Mouse (Mus musculus): ENCODE results near the gene Suv39h1. TPM values are rescaled to one million over a fixed set of nuclear protein-coding genes. Genes with fewer than 3 reads are reported as not detected.

Gene Suv39h1
- 42.8 and 47.7 TPM in 2 replicates for polyA plus RNA-seq (2014; fragmentation: Nextera tagmentation; extraction: Ambion mirVana)

GRCm38 (mm10) chrX:8074430-8075014, at the start of gene Suv39h1:
Gene Suv39h1 (minus strand): TSS chrX:8074760.
- Histone ChIP-seq H3K4me3 (ENCODE audit: low read depth, low read length) (peak within 1 kb of the TSS; percentile 51), H3K4me2 (ENCODE audit: low read length) (peak within 1 kb of the TSS; percentile 53), H3K9ac (ENCODE audit: low read length) (peak within 1 kb of the TSS; percentile 66), H3K36me3 (ENCODE audit: control insufficient read depth, insufficient read depth, low read length) (peaks cover 16% of the 10 kb centered on the region), H3K4me1 (ENCODE audit: control insufficient read depth, insufficient read depth, low read length) (no peaks in the 10 kb centered on the region), H3K9me3 (replicated peaks; ENCODE audit: control insufficient read depth, low read length) (no peaks in the 10 kb centered on the region), H3K27ac (ENCODE audit: low read depth, low read length) (peak within 1 kb of the TSS; percentile 82), H3K27me3 (replicated peaks; ENCODE audit: control insufficient read depth, insufficient read depth, low read length) (no peaks in the 10 kb centered on the region)
- peak; percentile 97 for ATAC-seq
- 30% methylated on average over 46 of the region's 46 CpGs for WGBS
- peak; percentile 98 for DNase-seq (ENCODE audit: low spot score)

DNA sequence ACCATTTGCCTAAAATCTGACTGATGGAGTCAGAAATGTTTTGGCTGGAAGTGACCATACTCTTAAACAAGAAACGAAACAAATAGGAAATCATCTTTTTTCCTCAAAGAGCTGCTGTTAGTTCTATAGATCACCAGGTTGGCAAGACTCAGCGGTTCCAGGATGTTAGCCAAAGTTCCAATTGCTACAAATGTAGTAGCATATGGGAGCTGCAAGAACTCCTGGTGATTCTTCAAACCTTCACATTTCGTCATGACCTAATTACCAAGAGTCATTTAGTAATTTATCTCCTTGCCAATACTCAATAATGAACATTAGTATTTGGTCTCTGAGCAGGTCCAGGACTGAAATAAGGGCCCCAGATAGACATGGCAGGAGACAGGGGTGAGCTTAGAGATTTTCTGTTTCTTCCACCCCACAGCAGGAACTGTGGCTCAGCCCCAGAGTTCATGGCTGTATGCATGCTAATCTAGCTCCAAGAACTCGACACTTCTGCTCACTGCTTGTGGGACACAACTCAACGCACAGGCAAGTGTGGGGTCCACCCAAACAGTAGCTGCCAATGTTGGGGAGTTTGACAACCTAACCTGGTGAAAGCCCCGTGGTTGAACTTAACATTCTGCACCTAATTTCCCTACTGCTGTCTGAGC, 49.4 kb upstream of the Suv39h1 start:
- Histone ChIP-seq H3K4me2 (ENCODE audit: low read length) (no peak overlapping the region), H3K36me3 (ENCODE audit: control insufficient read depth, insufficient read depth, low read length) (peaks cover 15% of the 10 kb centered on the region), H3K9ac (ENCODE audit: low read length) (no peak overlapping the region), H3K27ac (ENCODE audit: low read depth, low read length) (no peak overlapping the region), H3K9me3 (replicated peaks; ENCODE audit: control insufficient read depth, low read length) (no peaks in the 10 kb centered on the region), H3K4me3 (ENCODE audit: low read depth, low read length) (no peak overlapping the region), H3K27me3 (replicated peaks; ENCODE audit: control insufficient read depth, insufficient read depth, low read length) (no peaks in the 10 kb centered on the region), H3K4me1 (ENCODE audit: control insufficient read depth, insufficient read depth, low read length) (no peaks in the 10 kb centered on the region)
- DNase-seq (ENCODE audit: low spot score): no peak
- 78% methylated on average over 6 of the region's 6 CpGs for WGBS
- no peak for ATAC-seq

- no peak overlapping the region for H3K27ac ChIP-seq (ENCODE audit: low read depth, low read length)
- no peak for ATAC-seq
- no peak for DNase-seq (ENCODE audit: low spot score)
- no peak overlapping the region for H3K9ac ChIP-seq (ENCODE audit: low read length)
- H3K9me3 ChIP-seq (replicated peaks; ENCODE audit: control insufficient read depth, low read length): no peaks in the 10 kb centered on the region
- H3K4me2 ChIP-seq (ENCODE audit: low read length): no peak overlapping the region
- no peaks in the 10 kb centered on the region for H3K36me3 ChIP-seq (ENCODE audit: control insufficient read depth, insufficient read depth, low read length)
- H3K27me3 ChIP-seq (replicated peaks; ENCODE audit: control insufficient read depth, insufficient read depth, low read length): no peaks in the 10 kb centered on the region
- H3K4me1 ChIP-seq (ENCODE audit: control insufficient read depth, insufficient read depth, low read length): no peaks in the 10 kb centered on the region
- no peak overlapping the region for H3K4me3 ChIP-seq (ENCODE audit: low read depth, low read length)
These were observed 42.7 kb upstream of the Suv39h1 start for GRCm38 (mm10) chrX:8117264-8117663.

- Histone ChIP-seq H3K27ac (ENCODE audit: low read depth, low read length) (no peak overlapping the region), H3K36me3 (ENCODE audit: control insufficient read depth, insufficient read depth, low read length) (no peaks in the 10 kb centered on the region), H3K4me3 (ENCODE audit: low read depth, low read length) (no peak overlapping the region), H3K4me1 (ENCODE audit: control insufficient read depth, insufficient read depth, low read length) (no peaks in the 10 kb centered on the region), H3K4me2 (ENCODE audit: low read length) (no peak overlapping the region), H3K27me3 (replicated peaks; ENCODE audit: control insufficient read depth, insufficient read depth, low read length) (no peaks in the 10 kb centered on the region), H3K9ac (ENCODE audit: low read length) (no peak overlapping the region), H3K9me3 (replicated peaks; ENCODE audit: control insufficient read depth, low read length) (no peaks in the 10 kb centered on the region)
- DNase-seq (ENCODE audit: low spot score): no peak
- WGBS: 80% methylated on average over 4 of the region's 4 CpGs
- ATAC-seq: no peak
These were observed 40.7 kb upstream of the Suv39h1 start for GRCm38 (mm10) chrX:8115275-8115674.

GRCm38 (mm10) chrX:8105019-8105418, 30.5 kb upstream of the Suv39h1 start:
- H3K9ac ChIP-seq (ENCODE audit: low read length): no peak overlapping the region
- no peak overlapping the region for H3K27ac ChIP-seq (ENCODE audit: low read depth, low read length)
- H3K9me3 ChIP-seq (replicated peaks; ENCODE audit: control insufficient read depth, low read length): no peaks in the 10 kb centered on the region
- DNase-seq (ENCODE audit: low spot score) (no peak), ATAC-seq (no peak)
- 90% methylated on average over 3 of the region's 3 CpGs for WGBS
- H3K4me3 ChIP-seq (ENCODE audit: low read depth, low read length): no peak overlapping the region
- no peaks in the 10 kb centered on the region for H3K27me3 ChIP-seq (replicated peaks; ENCODE audit: control insufficient read depth, insufficient read depth, low read length)
- no peak overlapping the region for H3K4me2 ChIP-seq (ENCODE audit: low read length)
- H3K4me1 ChIP-seq (ENCODE audit: control insufficient read depth, insufficient read depth, low read length): peaks cover 3% of the 10 kb centered on the region; the same call in 1 of the 2 replicates
- H3K36me3 ChIP-seq (ENCODE audit: control insufficient read depth, insufficient read depth, low read length): no peaks in the 10 kb centered on the region

GRCm38 (mm10) chrX:8102213-8102668, 27.7 kb upstream of the Suv39h1 start:
- Histone ChIP-seq H3K4me3 (ENCODE audit: low read depth, low read length) (no peak overlapping the region), H3K4me2 (ENCODE audit: low read length) (no peak overlapping the region), H3K4me1 (ENCODE audit: control insufficient read depth, insufficient read depth, low read length) (peaks cover 3% of the 10 kb centered on the region; the same call in 1 of the 2 replicates), H3K9me3 (replicated peaks; ENCODE audit: control insufficient read depth, low read length) (no peaks in the 10 kb centered on the region), H3K9ac (ENCODE audit: low read length) (no peak overlapping the region), H3K27me3 (replicated peaks; ENCODE audit: control insufficient read depth, insufficient read depth, low read length) (no peaks in the 10 kb centered on the region), H3K27ac (ENCODE audit: low read depth, low read length) (no peak overlapping the region), H3K36me3 (ENCODE audit: control insufficient read depth, insufficient read depth, low read length) (no peaks in the 10 kb centered on the region)
- WGBS: 76% methylated on average over 7 of the region's 7 CpGs
- ATAC-seq: no peak
- DNase-seq (ENCODE audit: low spot score): no peak

DNA sequence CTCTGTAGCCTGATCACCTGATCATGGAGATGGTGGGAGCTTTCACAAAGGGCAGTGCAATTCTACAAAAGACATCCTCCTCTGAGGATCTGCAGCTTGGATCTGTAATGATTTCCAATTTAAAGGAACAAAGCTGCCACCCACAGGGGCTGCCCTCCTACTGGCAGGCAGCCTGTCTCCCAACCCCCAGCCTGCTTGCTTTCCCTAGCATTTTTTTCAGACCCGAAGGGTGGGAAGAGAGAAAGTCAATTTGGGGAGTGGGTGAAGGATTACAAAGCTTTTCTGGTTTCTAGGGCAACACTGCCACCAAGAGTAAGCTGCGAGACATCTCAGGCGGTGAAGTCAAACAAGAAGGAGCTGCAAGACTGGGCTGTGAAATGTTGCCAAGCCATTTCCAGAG, 26.5 kb upstream of the Suv39h1 start:
- 24% methylated on average over 3 of the region's 3 CpGs for WGBS
- no peak overlapping the region for H3K4me2 ChIP-seq (ENCODE audit: low read length)
- H3K9me3 ChIP-seq (replicated peaks; ENCODE audit: control insufficient read depth, low read length): no peaks in the 10 kb centered on the region
- DNase-seq (ENCODE audit: low spot score): peak; percentile 96
- no peak overlapping the region for H3K9ac ChIP-seq (ENCODE audit: low read length)
- no peak overlapping the region for H3K4me3 ChIP-seq (ENCODE audit: low read depth, low read length)
- peak; percentile 56 for ATAC-seq
- peak overlapping the region; percentile 78 for H3K27ac ChIP-seq (ENCODE audit: low read depth, low read length)
- H3K36me3 ChIP-seq (ENCODE audit: control insufficient read depth, insufficient read depth, low read length): no peaks in the 10 kb centered on the region
- no peaks in the 10 kb centered on the region for H3K27me3 ChIP-seq (replicated peaks; ENCODE audit: control insufficient read depth, insufficient read depth, low read length)
- H3K4me1 ChIP-seq (ENCODE audit: control insufficient read depth, insufficient read depth, low read length): peaks cover 3% of the 10 kb centered on the region; the same call in 1 of the 2 replicates

DNA sequence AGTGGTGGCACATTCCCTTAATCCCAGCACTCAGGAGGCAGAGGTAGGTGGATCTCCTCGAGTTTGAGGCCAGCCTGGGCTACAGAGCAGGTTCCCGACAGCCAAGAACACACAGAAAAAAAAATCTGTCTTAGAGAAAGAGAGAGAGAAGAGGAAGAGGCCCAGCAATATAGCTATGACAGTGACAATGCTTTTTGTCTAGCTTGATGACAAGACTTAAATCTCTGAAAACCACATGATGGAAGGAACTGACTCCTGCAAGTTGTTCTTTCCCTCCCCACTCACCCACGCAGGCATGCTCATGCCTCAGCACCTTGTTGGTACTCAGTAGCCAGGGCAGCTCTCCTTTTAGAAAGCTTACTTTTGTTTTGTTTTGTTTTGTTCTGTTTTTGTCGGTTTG, 24.9 kb upstream of the Suv39h1 start:
- Histone ChIP-seq H3K9ac (ENCODE audit: low read length) (no peak overlapping the region), H3K4me3 (ENCODE audit: low read depth, low read length) (no peak overlapping the region), H3K4me1 (ENCODE audit: control insufficient read depth, insufficient read depth, low read length) (peaks cover 3% of the 10 kb centered on the region; the same call in 1 of the 2 replicates), H3K27ac (ENCODE audit: low read depth, low read length) (no peak overlapping the region), H3K36me3 (ENCODE audit: control insufficient read depth, insufficient read depth, low read length) (no peaks in the 10 kb centered on the region), H3K9me3 (replicated peaks; ENCODE audit: control insufficient read depth, low read length) (no peaks in the 10 kb centered on the region), H3K4me2 (ENCODE audit: low read length) (no peak overlapping the region), H3K27me3 (replicated peaks; ENCODE audit: control insufficient read depth, insufficient read depth, low read length) (no peaks in the 10 kb centered on the region)
- DNase-seq (ENCODE audit: low spot score): no peak
- 57% methylated on average over 4 of the region's 4 CpGs for WGBS
- no peak for ATAC-seq

- H3K9ac ChIP-seq (ENCODE audit: low read length): no peak overlapping the region
- peak; percentile 97 for DNase-seq (ENCODE audit: low spot score)
These were observed 22.3 kb upstream of the Suv39h1 start for GRCm38 (mm10) chrX:8096787-8097242.

More at GRCm38 (mm10) chrX:8096787-8097242, 22.3 kb upstream of the Suv39h1 start:
- no peaks in the 10 kb centered on the region for H3K27me3 ChIP-seq (replicated peaks; ENCODE audit: control insufficient read depth, insufficient read depth, low read length)
- H3K4me3 ChIP-seq (ENCODE audit: low read depth, low read length): peak overlapping the region; percentile 17; the same call in 1 of the 2 replicates
- 35% methylated on average over 18 of the region's 19 CpGs for WGBS
- H3K27ac ChIP-seq (ENCODE audit: low read depth, low read length): 0 out of 2 replicates have a peak overlapping the region, but pooled peaks have one; percentile 27
- no peaks in the 10 kb centered on the region for H3K36me3 ChIP-seq (ENCODE audit: control insufficient read depth, insufficient read depth, low read length)
- ATAC-seq: peak; percentile 94
- no peaks in the 10 kb centered on the region for H3K9me3 ChIP-seq (replicated peaks; ENCODE audit: control insufficient read depth, low read length)
- peak overlapping the region; percentile 41 for H3K4me2 ChIP-seq (ENCODE audit: low read length)
- H3K4me1 ChIP-seq (ENCODE audit: control insufficient read depth, insufficient read depth, low read length): peaks cover 3% of the 10 kb centered on the region; the same call in 1 of the 2 replicates
